8 mouse cellular contexts compared by ENCODE assay signal in genomic region chr11:94629884-94630198, GRCm38 (mm10). TPM values are rescaled to one million over a fixed set of nuclear protein-coding genes. Genes with fewer than 3 reads are reported as not detected.
DNase-seq lines count a peak whose midpoint lies in the region; ATAC-seq and TF ChIP-seq lines count a peak whose summit lies in the region.

No protein-coding gene starts in this region.

- under 1% methylated on average over 28 of the region's 28 CpGs for WGBS in heart, embryonic 12.5 days

- ATAC-seq in heart, embryonic 12.5 days (ENCODE audit: insufficient number of reproducible peaks, low FRiP score), result peak; percentile 77
- peak; percentile 9 to 13; a peak in 1 of 4 replicates for ATAC-seq in hematopoietic stem cell, adult 5-6 weeks (replicated peaks in 1 of 2; ENCODE audit: insufficient read depth in 1 of 2, low FRiP score in 2 of 2, low TSS enrichment in 1 of 2, low read depth in 1 of 2, poor library complexity in 2 of 2, severe bottlenecking in 2 of 2)

- peaks cover 10% of the 10 kb centered on the region for H3K4me1 ChIP-seq in heart, embryonic 12.5 days (replicated peaks)
- peaks cover 2 to 12% of the 10 kb centered on the region in 2 experiments; a peak in 3 of 4 replicates for H3K4me1 ChIP-seq in ES-E14 (ENCODE audit: control insufficient read depth in 2 of 2, insufficient read depth in 2 of 2, low read length in 2 of 2, poor library complexity in 1 of 2)
- peaks cover 33% of the 10 kb centered on the region for H3K4me1 ChIP-seq in megakaryocyte, embryonic 14.5 days

- peaks cover 35% of the 10 kb centered on the region for H3K36me3 ChIP-seq in heart, embryonic 12.5 days
- H3K36me3 ChIP-seq in ES-E14 (ENCODE audit: control insufficient read depth, insufficient read depth, low read length, poor library complexity, severe bottlenecking), result peaks cover 28% of the 10 kb centered on the region
- H3K36me3 ChIP-seq in megakaryocyte, embryonic 14.5 days (replicated peaks; ENCODE audit: low read length), result peaks cover 38% of the 10 kb centered on the region

- no peak for DNase-seq in heart, postnatal 4 days
- no peak for DNase-seq in ES-E14 (ENCODE audit: low read depth, low spot score)
- DNase-seq in ovary, postnatal 10 days (ENCODE audit: low spot score), result no peak
- DNase-seq in right cerebral cortex, adult 2 months (ENCODE audit: low spot score in 2 of 2), result no peak
- DNase-seq in right cerebral cortex, postnatal 25 days, result no peak

- peak overlapping the region; percentile 57 for H3K27ac ChIP-seq in heart, embryonic 12.5 days (ENCODE audit: poor library complexity, severe bottlenecking)
- peak overlapping the region; percentile 48 for H3K27ac ChIP-seq in ES-E14 (ENCODE audit: insufficient read depth, low read depth, low read length, poor library complexity, severe bottlenecking)

- in situ Hi-C loops in ES-E14 (cut with MboI; ENCODE audit: low sequenced_read_pairs in 2 of 2, unreplicated experiment in 2 of 2), result no loop called here

- H3K4me2 ChIP-seq in heart, embryonic 12.5 days, result peak overlapping the region; percentile 84

- peak overlapping the region; percentile 91 for H3K4me3 ChIP-seq in heart, embryonic 12.5 days
- peak overlapping the region; percentile 88 to 98 for H3K4me3 ChIP-seq in ES-E14 (ENCODE audit: insufficient read depth in 1 of 2, low read depth in 1 of 2, low read length in 2 of 2, poor library complexity in 1 of 2, severe bottlenecking in 1 of 2)
- H3K4me3 ChIP-seq in megakaryocyte, embryonic 14.5 days (replicated peaks), result peak overlapping the region; percentile 99

- H3K9ac ChIP-seq in heart, embryonic 12.5 days, result peak overlapping the region; percentile 90
- peak overlapping the region; percentile 93 for H3K9ac ChIP-seq in ES-E14 (ENCODE audit: insufficient read depth, low read depth, low read length, poor library complexity, severe bottlenecking)

- H3K9me3 ChIP-seq in heart, embryonic 12.5 days (replicated peaks), result no peaks in the 10 kb centered on the region
- no peaks in the 10 kb centered on the region for H3K9me3 ChIP-seq in ES-E14 (ENCODE audit: control insufficient read depth, insufficient read depth, low read depth, low read length)
- no peaks in the 10 kb centered on the region for H3K9me3 ChIP-seq in megakaryocyte, embryonic 14.5 days

- H3K27me3 ChIP-seq in heart, embryonic 12.5 days (replicated peaks), result no peaks in the 10 kb centered on the region
- no peaks in the 10 kb centered on the region for H3K27me3 ChIP-seq in megakaryocyte, embryonic 14.5 days (replicated peaks)

TF ChIP-seq in ES-E14, 5 proteins besides CTCF, POLR2A, EP300 and RAD21:
- no peak for TF ChIP-seq CHD2 (IDR thresholded peaks at IDR 0.05; ENCODE audit: low read depth, low read length)
- TF ChIP-seq ZNF384 (IDR thresholded peaks at IDR 0.05; ENCODE audit: low read depth, low read length), result no peak
- no peak for TF ChIP-seq HCFC1 (IDR thresholded peaks at IDR 0.05; ENCODE audit: borderline replicate concordance, insufficient read depth, low read length)
- TF ChIP-seq ZC3H11A (IDR thresholded peaks at IDR 0.05; ENCODE audit: borderline replicate concordance, low read depth, low read length), result no peak
- TF ChIP-seq MAFK (IDR thresholded peaks at IDR 0.05; ENCODE audit: insufficient read depth, low read depth, low read length), result no peak

RNA-seq across cellular contexts. Expression of gene Lrrc59, which starts 0.3 kb away (rescaled TPM):
- polyA plus RNA-seq in heart, embryonic 12.5 days (2016; fragmentation: Nextera tagmentation; extraction: Ambion mirVana), result 178 and 180 TPM in 2 replicates
- total RNA-seq in heart, postnatal 4 days (2021), result 10 to 100 TPM; 85.0 to 91.8 TPM
- total RNA-seq in ES-E14 (2012; rRNA removed), result 215 and 282 TPM in 2 replicates
- 95.1 and 117 TPM in 2 replicates for total RNA-seq in hematopoietic stem cell, adult 5-6 weeks (2017)
- 85.5 and 96.0 TPM in 2 replicates for polyA plus RNA-seq in megakaryocyte, embryonic 14.5 days (2012; ENCODE audit: insufficient read depth, low replicate concordance)

RNA-seq across cellular contexts. Expression of gene Mrpl27, which starts 23.7 kb away (rescaled TPM):
- 123 and 128 TPM in 2 replicates for polyA plus RNA-seq in heart, embryonic 12.5 days (2016; fragmentation: Nextera tagmentation; extraction: Ambion mirVana)
- 10 to 100 TPM; 72.9 to 78.9 TPM for total RNA-seq in heart, postnatal 4 days (2021)
- total RNA-seq in ES-E14 (2012; rRNA removed), result 37.2 and 56.3 TPM in 2 replicates
- total RNA-seq in hematopoietic stem cell, adult 5-6 weeks (2017), result 31.3 and 36.5 TPM in 2 replicates
- polyA plus RNA-seq in megakaryocyte, embryonic 14.5 days (2012; ENCODE audit: insufficient read depth, low replicate concordance), result 5.8 and 93.0 TPM in 2 replicates

RNA-seq across cellular contexts. Expression of gene Eme1, which starts 23.9 kb away (rescaled TPM):
- polyA plus RNA-seq in heart, embryonic 12.5 days (2016; fragmentation: Nextera tagmentation; extraction: Ambion mirVana), result 15.3 and 15.9 TPM in 2 replicates
- 1 to 10 TPM; 4.2 to 5.1 TPM for total RNA-seq in heart, postnatal 4 days (2021)
- total RNA-seq in ES-E14 (2012; rRNA removed), result 46.1 and 57.3 TPM in 2 replicates
- total RNA-seq in hematopoietic stem cell, adult 5-6 weeks (2017), result 12.4 and 20.9 TPM in 2 replicates
- 6.0 and 9.3 TPM in 2 replicates for polyA plus RNA-seq in megakaryocyte, embryonic 14.5 days (2012; ENCODE audit: insufficient read depth, low replicate concordance)

RNA-seq across cellular contexts. Expression of gene Acsf2, which starts 28.2 kb away (rescaled TPM):
- 3.4 and 4.3 TPM in 2 replicates for polyA plus RNA-seq in heart, embryonic 12.5 days (2016; fragmentation: Nextera tagmentation; extraction: Ambion mirVana)
- 10 to 100 TPM; 29.8 to 30.4 TPM for total RNA-seq in heart, postnatal 4 days (2021)
- total RNA-seq in ES-E14 (2012; rRNA removed), result 5.9 and 7.4 TPM in 2 replicates
- 8.0 and 10.4 TPM in 2 replicates for total RNA-seq in hematopoietic stem cell, adult 5-6 weeks (2017)
- 12.9 and 26.6 TPM in 2 replicates for polyA plus RNA-seq in megakaryocyte, embryonic 14.5 days (2012; ENCODE audit: insufficient read depth, low replicate concordance)

RNA-seq across cellular contexts. Expression of gene Xylt2, which starts 47.5 kb away (rescaled TPM):
- polyA plus RNA-seq in heart, embryonic 12.5 days (2016; fragmentation: Nextera tagmentation; extraction: Ambion mirVana), result 16.4 and 17.8 TPM in 2 replicates
- total RNA-seq in heart, postnatal 4 days (2021), result 10 to 100 TPM; 17.9 to 20.4 TPM
- total RNA-seq in ES-E14 (2012; rRNA removed), result 58.0 and 91.2 TPM in 2 replicates
- total RNA-seq in hematopoietic stem cell, adult 5-6 weeks (2017), result 4.5 and 7.3 TPM in 2 replicates
- polyA plus RNA-seq in megakaryocyte, embryonic 14.5 days (2012; ENCODE audit: insufficient read depth, low replicate concordance), result 5.2 and 18.2 TPM in 2 replicates
